Mouse (Mus musculus) naive thymus-derived CD4-positive, alpha-beta T cell, adult 2 months (primary cell): ENCODE results near the gene Hoxa6.

Experiments used
- DNase-seq: peaks from one replicate; pipeline ENCODE4 v3.0.0-alpha.2; 2011; ENCODE audit warnings: low read depth

Gene Hoxa6

GRCm38 (mm10) chr6:52208072-52208867 is at the start of gene Hoxa6:
Hoxa6 (minus strand) TSS chr6:52208722.
- peak; percentile 19 for DNase-seq

GRCm38 (mm10) chr6:52256956-52257355 is 48.4 kb upstream of the Hoxa6 start:
- DNase-seq = peak; percentile 89

GRCm38 (mm10) chr6:52253511-52254500 is 45.3 kb upstream of the Hoxa6 start:
- DNase-seq = peak; percentile 58

GRCm38 (mm10) chr6:52252775-52253376 is 44.4 kb upstream of the Hoxa6 start:
- DNase-seq = peak; percentile 51

GRCm38 (mm10) chr6:52252016-52252774 is 43.7 kb upstream of the Hoxa6 start:
- peak; percentile 34 for DNase-seq

- peak; percentile 13 for DNase-seq
These were observed 42.8 kb upstream of the Hoxa6 start for GRCm38 (mm10) chr6:52251177-52251879.

GRCm38 (mm10) chr6:52249826-52250225 is 41.3 kb upstream of the Hoxa6 start:
- DNase-seq = peak; percentile 22

- no peak for DNase-seq
These were observed 40.9 kb upstream of the Hoxa6 start for GRCm38 (mm10) chr6:52249415-52249738.

- DNase-seq = peak; percentile 15
These were observed 40.3 kb upstream of the Hoxa6 start for GRCm38 (mm10) chr6:52248638-52249414.

- DNase-seq = peak; percentile 17
These were observed 39.5 kb upstream of the Hoxa6 start for GRCm38 (mm10) chr6:52247766-52248637.

- no peak for DNase-seq
These were observed 38.4 kb upstream of the Hoxa6 start for GRCm38 (mm10) chr6:52246916-52247315.

- no peak for DNase-seq
These were observed 37.9 kb upstream of the Hoxa6 start for GRCm38 (mm10) chr6:52246403-52246803.

- no peak for DNase-seq
These were observed 37.2 kb upstream of the Hoxa6 start, which contains the start of gene Hoxa11 for GRCm38 (mm10) chr6:52245757-52246142. Hoxa11 (minus strand) TSS chr6:52245810.

- no peak for DNase-seq
These were observed 36.7 kb upstream of the Hoxa6 start for GRCm38 (mm10) chr6:52245040-52245756.

- DNase-seq = no peak
These were observed 36.0 kb upstream of the Hoxa6 start for GRCm38 (mm10) chr6:52244471-52245039.

- DNase-seq = no peak
These were observed 35.2 kb upstream of the Hoxa6 start for GRCm38 (mm10) chr6:52243681-52244121.

- no peak for DNase-seq
These were observed 34.3 kb upstream of the Hoxa6 start for GRCm38 (mm10) chr6:52242801-52243332.
